ENCODE assay signal across 13 mouse cellular contexts in the genomic region with DNA sequence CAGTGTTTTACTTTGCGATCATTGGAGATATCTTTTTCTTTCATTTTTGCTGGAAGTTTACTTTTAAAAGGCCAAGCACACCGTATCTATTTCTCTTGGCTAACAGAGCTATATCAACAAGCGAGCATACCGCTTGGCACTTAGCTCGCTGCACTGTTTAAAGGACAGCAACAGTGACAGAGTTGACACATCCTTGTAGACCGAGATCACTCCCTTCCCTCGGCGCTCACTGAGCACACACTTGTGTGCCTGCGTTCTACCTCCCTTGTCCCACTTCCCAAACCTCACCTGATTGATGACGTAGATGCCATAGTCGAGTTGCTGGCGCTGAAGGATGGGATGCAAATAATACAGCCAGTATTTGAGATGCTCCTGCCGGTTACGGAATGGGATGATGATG.
"Had no signal": no experiment of that assay in that cellular context is flagged by ENCODE, and none has a peak within 500 bp of the region (broad histone marks: within the 10 kb centered on the region; RNA-seq: fewer than 3 reads in every experiment).

No protein-coding gene starts in this region.

- H3K9ac ChIP-seq: limb, embryonic 12.5 days; liver, embryonic 14.5 days; midbrain, embryonic 13.5 days had no signal

- H3K4me1 ChIP-seq: limb, embryonic 12.5 days; midbrain, embryonic 13.5 days had no signal

- H3K9me3 ChIP-seq: limb, embryonic 12.5 days; midbrain, embryonic 13.5 days had no signal

- DNase-seq: kidney, adult 11 months; kidney, adult 9 months; kidney, postnatal 36 days; layer of hippocampus, adult 9-11 months; layer of hippocampus, postnatal 36 days; lung, adult 2 months; lung, postnatal 36 days; right cerebral cortex, postnatal 14 days had no signal

- H3K36me3 ChIP-seq: midbrain, embryonic 13.5 days had no signal

- H3K4me3 ChIP-seq: limb, embryonic 12.5 days; midbrain, embryonic 13.5 days had no signal

- H3K4me2 ChIP-seq: limb, embryonic 12.5 days; midbrain, embryonic 13.5 days had no signal

- ATAC-seq: lung, postnatal 0 days; midbrain, embryonic 13.5 days had no signal

- H3K27me3 ChIP-seq: limb, embryonic 12.5 days; midbrain, embryonic 13.5 days had no signal

- H3K27ac ChIP-seq: kidney, postnatal 0 days; limb, embryonic 12.5 days; liver, embryonic 14.5 days; midbrain, embryonic 13.5 days had no signal
